Mouse (Mus musculus): ENCODE results near the gene Ska2.

The Ska2 gene

DNA sequence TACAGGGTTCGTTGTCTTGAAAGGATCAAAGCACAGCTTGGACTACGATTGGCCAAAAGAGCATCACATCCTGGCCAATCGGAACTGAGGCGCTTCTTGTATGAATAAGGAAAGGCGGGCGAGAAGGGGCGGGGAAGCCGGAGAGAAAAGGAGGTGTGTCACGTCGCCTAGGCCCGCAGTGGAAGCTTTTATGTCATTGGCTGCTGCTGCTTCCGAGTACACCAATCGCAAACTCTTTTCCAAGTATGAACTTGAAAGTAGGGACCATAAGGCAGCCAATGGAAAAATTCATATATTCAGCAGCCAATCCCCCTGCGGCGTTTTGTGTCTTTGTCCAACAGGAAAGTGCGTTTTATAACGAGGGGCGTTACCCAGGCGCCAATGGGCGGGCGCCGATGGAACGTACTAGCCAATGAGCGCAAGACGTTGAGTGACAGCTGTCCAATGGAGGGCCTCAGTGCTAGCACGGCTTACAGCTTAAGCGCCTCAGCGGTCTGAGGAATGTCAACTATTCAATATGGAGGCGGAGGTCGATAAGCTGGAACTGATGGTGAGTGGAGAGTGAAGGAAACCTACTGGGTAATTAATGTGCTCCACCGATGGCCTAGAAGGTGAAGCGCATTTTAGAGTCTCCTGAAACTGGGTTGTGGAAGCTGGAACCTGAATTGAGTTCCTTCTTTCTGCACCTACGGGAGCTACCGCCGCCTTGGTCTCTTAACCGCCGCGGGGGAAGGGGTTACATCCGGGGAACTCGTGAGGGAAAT is at the start of gene Ska2:
Gene Ska2, plus strand, starts transcription at position 480 of the 764 bp plus-strand sequence.
- peak; percentile 99 for DNase-seq (ENCODE audit: extremely low read depth, insufficient read length, low spot score)

DNA sequence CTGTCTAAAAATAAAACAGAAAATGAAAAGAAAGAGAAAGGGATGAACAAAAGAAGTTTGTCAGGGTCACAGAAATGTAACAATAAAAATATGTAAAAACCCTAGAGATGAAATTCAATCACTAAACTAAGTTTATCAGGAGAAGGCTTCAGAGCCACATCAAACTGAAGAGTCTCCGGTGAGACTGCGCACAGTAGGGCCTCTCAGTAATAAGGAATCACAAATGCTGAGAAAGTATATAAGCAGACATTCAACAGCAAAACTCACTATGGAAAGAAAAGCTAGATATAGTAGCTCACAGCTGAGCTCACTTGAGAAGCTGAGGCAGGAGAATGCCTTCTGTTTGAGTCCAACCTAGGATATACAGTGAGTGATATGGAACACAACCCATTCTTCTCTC is 48.6 kb upstream of the Ska2 start:
- no peak for DNase-seq (ENCODE audit: extremely low read depth, insufficient read length, low spot score)

DNA sequence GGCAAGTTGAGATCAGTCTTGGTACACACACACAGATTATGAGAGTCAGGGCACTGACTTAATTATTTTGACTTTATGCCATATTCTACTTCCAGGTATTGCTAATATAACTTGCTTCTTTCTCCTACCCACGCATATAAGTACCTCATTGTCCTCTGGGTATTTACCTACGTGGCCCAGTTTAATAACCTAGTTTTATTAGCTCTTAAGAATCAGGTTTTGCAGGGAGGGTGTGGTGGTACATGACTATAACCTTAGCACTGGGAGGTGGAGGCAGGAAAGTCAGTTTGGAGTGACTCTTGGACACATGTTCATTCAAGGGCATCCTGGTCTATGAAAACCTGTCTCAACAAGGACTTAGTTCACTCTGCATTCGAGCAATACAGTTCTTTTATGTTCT is 46.9 kb upstream of the Ska2 start:
- DNase-seq (ENCODE audit: extremely low read depth, insufficient read length, low spot score), result no peak

DNA sequence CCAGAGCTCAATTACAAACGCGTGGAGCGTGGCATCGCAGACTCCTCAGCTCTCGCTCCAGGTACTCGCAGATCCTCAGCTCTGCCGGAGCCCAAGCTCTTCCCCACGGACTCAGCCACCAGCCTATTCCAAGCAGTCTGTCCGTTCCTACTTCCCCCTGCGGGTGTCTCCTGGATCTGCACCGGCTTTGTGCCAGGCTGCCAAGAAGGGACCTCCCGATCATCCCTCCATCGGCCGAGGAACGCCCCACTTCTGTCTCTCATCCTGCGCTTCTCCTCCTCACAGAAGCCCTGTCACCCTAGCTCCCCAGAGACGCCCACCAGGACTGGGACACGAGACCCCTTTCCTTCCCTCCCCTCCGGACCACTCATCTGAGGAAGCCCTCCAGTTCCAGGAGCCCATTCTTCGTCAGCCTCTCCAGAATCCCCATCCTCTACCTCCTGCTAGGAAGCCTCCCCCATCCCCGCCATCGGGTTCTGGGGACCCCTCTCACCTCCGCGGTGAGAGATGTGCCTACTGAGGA is 35.6 kb upstream of the Ska2 start:
- peak; percentile 76 for DNase-seq (ENCODE audit: extremely low read depth, insufficient read length, low spot score)

DNA sequence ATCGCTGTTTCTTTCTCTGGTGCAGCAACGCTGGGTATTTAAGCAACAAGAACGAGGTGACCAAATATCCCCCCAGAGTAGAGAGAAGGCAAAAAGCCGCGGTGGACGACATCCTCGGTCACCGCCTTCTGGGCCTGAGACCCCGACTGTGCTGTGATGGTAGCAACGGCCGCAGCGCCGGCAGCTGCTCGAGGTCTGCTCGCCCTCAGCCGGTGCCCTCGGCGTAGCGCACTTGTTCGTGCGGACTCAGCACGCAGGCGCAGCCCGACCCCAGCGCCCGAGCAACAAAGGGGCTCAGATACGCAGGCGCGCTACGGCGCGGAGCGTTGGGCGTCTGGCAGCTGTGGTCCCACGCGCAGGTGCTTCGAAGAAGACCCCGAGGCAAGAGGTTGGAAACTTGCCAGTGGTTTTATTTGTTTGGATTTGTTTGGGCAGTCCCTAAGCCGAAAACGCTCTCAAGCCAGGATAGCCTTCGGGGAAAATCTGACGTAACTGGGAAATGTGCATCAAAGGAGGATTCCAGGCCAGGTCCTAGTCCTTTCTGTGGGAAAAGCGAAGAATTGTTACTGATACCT is 35.1 kb upstream of the Ska2 start, which contains the start of gene Gdpd1:
Gene Gdpd1, minus strand, starts transcription at position 197 of the 575 bp plus-strand sequence.
- DNase-seq (ENCODE audit: extremely low read depth, insufficient read length, low spot score), result peak; percentile 90

DNA sequence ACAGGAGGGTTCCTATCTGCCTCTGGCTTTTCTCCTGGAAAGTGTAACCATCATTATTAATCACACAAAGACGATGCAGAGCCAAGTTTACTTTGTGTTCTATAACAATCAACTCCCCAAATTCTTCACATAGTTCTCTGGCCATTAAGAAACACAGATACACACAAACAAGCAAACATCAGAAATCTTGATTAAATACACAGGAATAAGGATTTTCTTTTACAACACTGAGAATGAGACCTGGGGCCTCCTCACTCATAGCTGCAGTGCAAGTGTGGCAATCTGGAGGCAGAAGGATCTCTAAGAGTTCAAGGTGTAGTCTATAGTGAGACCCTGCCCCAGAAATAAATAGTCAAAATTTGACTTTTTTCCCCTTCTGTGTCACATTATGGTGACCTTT is 25.3 kb upstream of the Ska2 start:
- DNase-seq (ENCODE audit: extremely low read depth, insufficient read length, low spot score), result no peak

DNA sequence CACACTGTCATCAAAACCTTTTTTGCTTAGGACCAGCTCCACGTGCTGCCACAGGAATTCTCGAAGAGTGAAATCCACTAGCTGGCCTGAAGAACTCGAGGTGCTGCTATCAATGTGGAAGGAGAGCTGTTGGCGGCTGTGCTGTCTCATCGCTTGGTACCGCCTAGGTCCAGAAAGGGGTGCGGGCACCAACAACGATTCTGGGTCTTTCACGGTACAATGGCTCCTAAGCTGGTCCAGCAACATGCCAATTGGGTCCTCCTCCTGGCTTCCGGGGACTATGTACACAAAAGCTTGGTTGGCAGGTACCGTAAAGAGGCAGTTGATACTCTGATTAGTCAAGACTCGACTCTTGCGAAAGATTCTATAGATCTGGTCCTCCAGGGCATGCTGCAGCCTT is 23.6 kb upstream of the Ska2 start:
- DNase-seq (ENCODE audit: extremely low read depth, insufficient read length, low spot score), result no peak

DNA sequence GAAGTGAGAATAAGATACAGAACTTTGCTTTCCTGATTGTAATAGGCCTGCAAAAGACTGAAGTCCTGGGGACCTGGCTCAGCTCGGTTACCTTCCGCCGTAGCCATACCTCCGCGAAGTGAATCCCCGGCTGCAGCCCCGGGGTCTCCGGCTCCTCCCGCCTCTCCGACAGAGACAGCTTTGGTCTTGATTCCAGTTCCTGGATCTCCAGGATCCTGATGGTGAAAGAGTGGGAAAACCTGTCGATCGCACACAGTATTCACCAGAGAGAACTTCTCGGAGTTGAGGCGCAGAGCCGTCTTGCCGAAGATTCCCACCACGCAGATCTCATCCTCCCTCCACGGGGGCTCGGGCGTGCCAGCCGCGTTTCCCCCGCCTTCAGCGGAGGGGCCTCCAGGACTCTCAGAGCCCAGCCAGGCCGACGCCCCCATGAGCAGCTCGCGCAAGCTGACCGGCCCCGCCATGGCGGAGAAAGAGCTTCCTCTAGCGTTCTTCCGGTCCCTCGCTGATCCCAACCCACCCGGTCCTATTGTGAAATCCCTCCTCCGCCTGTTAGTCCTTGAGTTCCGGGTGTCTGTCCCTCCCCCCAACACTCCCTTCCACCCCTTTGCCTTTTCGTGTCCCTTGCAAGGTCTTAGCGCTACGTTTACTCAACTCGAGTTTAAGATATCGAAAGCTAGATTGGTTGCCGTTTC is 22.6 kb upstream of the Ska2 start, which contains the start of gene Smg8:
Gene Smg8, minus strand, starts transcription at position 485 of the 695 bp plus-strand sequence.
- DNase-seq (ENCODE audit: extremely low read depth, insufficient read length, low spot score), result peak; percentile 79

DNA sequence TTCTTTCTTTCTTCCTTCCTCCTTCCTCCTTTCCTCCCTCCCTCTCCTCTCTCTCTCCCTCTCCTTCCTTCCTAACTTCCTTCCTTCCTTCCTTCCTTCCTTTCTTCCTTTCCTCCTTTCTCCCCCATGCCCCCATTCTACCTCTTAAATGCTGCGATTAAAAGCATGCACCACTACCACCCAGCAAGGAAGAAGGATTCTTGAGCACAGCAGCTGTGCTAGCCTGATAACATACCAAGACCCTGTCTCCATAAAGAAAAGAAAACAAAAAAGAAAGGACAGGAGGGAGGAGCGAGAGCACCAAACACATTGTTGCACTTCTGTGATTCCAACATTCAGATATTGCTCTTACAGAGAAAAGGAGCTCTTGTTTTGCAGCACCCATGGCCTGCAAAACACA is 21.9 kb upstream of the Ska2 start:
- DNase-seq (ENCODE audit: extremely low read depth, insufficient read length, low spot score), result no peak

DNA sequence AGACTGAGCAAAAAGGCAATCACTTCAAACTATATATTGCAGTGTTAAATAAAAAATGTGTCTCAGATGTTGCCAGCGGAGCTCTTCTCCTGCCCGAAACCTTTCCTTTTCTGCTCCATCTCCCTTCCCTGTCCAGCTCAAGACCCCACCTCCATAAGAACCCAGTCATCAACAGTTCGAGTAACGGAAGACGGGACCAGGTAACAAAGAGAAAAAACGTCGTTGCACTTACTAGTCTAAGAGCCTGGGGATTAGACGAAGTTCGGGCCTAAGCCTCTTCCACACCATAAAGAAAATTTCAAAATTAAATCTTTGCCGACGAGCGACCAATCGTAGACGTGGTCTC is 652 bp upstream of the Ska2 start, which contains the start of gene Prr11:
Gene Prr11, minus strand, starts transcription at position 300 of the 346 bp plus-strand sequence.
- DNase-seq (ENCODE audit: extremely low read depth, insufficient read length, low spot score), result no peak

DNA sequence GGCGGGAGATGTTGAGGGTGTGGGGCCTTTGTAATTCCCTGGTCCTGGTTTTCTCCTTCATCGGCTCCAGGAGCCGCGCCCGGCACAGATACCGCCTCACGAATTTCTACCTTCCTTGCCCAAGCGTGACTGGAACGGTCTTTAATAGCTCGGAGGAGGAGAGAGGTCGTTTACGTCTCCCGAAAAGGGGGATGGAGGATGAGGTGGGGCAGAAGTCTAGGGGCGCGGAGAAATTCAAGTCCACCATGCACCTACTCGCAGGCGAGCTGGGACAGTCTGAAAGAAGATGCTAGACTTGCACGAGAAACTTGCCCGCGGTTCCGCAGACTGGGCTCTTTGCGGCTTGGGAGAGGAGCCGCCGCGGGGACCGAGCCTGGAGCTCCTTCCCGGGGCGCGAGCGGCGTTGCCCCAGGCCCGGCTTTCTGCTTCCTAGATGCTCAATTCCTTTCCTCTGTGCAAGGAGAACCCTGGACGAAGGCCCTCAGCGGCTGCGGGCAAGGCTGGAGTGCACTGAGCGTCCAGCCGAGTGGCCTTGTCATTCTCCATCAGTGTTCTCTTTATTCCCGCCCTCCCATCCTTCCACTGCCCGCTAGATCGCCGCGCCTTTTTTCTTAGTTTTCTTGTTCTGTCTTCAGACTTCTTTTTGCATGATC is 611 bp downstream of the Ska2 start:
- DNase-seq (ENCODE audit: extremely low read depth, insufficient read length, low spot score), result peak; percentile 74

DNA sequence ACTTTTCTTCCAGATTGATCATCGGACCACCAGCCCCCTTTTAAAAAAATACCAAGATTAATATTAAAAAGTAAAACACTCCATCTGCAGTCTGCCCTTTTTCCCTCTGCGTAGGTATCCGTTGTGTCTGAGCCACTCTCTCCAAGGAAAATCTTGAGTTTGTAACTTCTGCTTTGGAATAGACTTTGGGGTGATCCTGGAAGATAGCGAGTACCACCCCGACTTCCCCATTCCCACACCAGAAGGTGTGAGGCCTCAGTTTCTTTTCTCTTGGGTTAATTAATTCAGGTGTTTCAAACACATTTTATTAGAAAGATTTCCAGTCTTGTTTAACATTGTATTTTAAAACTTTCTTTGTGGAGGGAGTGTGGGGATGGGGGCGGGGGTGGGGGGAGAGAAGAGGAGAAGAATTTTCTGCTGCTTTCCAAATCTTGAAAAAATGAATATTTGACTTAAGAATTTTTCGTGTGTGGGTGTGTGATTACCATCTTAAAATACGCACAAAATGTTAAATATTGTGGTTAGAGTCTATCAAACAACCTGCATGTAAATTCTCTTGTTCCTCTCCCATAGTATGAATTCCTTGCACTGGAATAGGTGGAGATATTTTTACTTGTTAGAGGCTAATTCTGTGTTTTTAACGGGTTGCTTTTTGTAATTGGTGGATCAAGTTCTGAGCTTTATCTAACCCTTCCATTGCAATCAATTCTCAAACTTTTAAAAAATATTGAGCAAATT is 1.3 kb downstream of the Ska2 start:
- no peak for DNase-seq (ENCODE audit: extremely low read depth, insufficient read length, low spot score)

DNA sequence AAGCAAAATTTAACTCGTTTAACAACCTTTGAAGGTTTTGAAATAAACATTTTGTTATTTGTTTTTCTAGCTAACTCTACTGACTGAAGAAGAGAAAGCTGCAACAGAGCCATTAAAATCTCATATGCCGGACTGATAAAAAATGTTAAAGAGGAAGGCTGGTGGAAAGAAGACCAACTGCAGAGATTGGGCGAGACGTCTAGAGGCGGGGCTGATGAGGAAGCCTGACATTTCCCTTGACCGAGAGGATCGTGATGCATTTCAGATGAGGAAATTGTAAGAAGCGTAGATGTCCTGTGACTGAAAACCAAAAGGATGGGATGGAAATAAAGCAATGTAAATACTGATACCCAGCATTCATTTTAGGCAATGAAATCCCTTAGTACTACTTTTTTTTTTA is 12.8 kb downstream of the Ska2 start:
- DNase-seq (ENCODE audit: extremely low read depth, insufficient read length, low spot score), result no peak

DNA sequence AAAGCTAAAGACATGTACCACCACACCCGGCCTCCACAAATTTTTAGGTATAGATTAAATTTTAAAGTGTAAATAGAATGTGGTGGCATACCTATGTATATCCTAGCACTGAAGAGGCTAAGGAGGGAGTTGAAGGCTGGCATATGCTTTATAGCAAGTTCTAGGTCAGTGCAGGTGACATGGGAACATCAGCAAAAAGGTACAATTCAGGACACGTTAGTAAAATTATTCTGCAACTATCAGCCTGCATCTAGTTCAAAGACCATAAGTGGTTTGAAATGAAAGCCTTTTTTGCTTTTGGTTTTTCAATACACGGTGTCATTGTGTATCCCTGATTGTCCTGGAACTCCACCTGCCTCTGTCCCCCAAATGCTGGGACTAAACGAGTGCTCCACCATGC is 16.5 kb downstream of the Ska2 start:
- no peak for DNase-seq (ENCODE audit: extremely low read depth, insufficient read length, low spot score)

DNA sequence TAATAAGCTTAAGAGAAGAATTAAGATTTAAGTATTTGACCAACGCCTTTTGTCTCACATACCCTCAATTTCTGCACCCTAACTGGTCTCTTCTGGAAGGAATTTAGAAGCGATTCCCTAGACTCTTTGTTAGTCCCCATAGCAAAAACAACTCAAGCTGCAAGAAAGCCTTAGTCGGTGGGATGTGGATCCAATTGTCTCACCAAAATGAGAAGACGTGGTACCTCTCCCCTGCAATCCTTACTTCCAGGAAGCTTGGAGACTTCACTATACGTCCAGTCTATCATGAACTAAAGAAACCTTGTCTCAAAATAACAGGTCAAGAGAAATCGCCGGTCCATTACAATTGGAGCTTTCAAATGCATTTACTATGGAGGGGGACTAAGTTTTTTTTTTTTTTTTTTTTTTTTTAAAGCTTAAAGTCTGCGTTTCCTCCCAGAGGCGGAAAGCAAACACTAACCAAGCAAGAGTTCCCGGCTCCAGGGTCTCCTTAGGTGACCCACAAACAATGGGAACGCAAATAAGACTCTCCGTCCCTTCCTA is 17.3 kb downstream of the Ska2 start:
- peak; percentile 17 for DNase-seq (ENCODE audit: extremely low read depth, insufficient read length, low spot score)

DNA sequence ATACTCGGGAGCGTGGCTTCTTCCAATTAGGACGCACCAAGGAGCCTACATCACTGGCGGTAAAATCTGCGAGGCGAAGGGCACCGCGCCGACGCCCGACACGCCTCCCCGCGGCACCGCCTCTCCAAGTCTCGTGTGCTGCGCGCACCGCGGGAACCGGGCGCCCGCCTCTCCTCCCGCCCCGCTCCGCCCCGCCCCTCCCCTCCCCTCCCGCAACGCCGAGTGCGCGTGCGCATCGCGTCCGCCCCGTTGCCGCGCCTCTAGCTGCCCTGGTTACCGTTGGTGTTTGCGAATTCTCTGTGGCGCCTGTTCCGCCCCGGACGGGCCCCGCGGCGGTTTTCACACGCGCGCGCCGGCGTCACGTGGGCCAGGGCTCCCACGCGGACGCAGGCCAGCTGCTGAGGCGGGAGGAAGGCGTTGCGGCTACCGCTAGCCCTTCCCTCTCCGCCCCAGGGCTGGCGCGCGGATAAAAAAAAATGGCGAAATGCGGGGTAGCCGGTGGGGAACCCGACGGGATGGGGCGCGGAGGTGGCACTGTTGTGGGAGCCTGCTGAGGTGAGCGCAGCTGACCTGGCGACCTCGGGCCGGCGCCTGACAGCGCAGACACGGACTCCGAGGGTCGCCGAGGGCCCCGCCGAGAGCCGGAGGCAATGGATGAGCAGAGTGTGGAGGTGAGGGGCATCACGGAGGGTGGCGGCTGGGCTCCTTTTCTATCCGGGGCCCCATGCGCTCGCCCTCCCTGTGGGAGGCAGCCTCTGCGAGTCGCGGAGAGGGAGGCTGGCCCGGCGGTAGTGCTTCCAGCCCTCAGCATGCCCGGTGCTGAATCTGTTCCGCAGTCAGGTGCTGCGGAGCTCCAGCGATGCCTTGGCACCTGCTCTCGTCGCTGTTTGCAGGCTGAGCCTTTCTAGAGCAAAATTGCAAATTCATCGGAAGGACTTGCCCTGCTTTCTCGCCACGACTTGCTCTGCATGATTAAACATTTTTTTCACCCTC is 18.1 kb downstream of the Ska2 start, which contains the start of gene Trim37:
Gene Trim37, plus strand, starts transcription at position 254 of the 993 bp plus-strand sequence.
- DNase-seq (ENCODE audit: extremely low read depth, insufficient read length, low spot score), result peak; percentile 94

DNA sequence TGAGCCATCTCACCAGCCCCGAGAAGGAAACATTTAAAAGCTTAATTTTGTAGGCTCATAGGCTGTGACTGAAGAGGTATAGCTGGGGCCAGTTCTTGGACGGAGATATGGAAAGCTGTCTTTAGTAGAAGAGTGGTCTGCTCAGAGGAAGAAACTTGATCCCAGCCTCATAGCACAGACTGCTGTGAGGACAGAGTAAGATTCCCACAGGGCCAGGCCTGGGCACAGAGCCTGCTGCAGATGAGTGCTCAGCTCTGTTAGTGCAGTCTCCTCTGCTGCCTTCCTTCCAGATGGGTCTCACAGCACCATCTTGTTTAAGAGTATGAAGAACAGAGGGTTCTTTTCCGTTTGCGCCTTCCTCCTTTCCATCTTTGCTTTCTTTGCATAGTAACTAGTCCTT is 27.2 kb downstream of the Ska2 start:
- DNase-seq (ENCODE audit: extremely low read depth, insufficient read length, low spot score), result no peak

DNA sequence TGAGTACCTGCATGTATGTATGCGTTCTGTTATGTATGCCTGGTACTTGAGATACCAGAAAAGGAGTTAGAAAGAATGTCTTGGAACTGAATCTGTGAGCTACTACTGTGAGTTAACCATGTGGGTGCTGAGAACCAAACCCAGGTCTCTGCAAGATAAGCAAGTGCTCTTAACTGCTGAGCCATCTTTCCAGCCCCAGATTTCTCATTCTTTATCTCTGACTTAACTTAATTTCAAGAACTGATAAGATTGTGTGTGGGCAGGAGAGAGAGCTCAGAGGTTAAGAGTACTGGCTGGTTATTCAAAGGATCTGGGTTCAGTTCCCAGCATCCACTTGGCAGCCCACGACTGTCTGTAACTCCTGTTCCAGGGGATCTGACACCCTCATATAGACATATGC is 49.0 kb downstream of the Ska2 start:
- DNase-seq (ENCODE audit: extremely low read depth, insufficient read length, low spot score), result no peak

DNA sequence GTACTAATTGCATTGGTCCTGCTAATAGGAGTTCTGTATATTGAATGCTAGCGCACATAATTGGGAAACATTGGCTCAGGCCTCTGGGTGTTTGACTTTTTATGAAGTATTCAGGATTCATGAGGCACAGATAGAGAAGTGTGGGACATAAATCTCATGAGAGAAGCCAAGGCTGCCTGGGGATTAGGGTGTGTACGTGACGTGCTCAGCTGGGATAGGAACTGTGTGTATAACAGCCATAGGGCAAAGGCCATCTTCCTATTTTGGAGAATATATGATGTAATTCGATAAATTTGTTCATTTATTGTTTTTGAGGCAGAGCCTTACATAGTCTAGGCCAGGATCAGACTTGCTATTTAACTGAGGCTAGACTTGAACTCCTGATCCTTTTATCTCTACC is 53.7 kb downstream of the Ska2 start:
- no peak for DNase-seq (ENCODE audit: extremely low read depth, insufficient read length, low spot score)
